Comparison of ENCODE assay signal across 10 mouse cellular contexts in the genomic region with DNA sequence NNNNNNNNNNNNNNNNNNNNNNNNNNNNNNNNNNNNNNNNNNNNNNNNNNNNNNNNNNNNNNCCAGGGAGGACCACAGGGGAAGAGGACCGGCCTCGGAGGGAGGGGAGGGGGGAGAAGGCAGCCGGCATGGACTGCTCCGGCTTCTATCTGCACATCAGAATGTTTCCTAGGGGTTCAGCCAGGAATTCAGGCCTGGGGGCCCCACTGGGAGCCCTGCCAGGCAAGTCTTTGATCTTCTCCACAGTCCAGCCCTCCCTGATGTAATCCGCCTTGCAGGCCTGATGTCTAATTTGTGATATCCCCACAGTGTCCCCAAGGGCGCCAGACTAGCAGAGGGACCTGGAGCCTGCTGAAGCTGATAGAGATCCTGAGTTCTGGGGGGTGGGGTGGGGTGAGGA. TPM values are rescaled to one million over a fixed set of nuclear protein-coding genes. Genes with fewer than 3 reads are reported as not detected.
DNase-seq lines count a peak whose midpoint lies in the region; ATAC-seq lines count a peak whose summit lies in the region.
"Had no signal": no experiment of that assay in that cellular context is flagged by ENCODE, and none has a peak within 500 bp of the region (broad histone marks: within the 10 kb centered on the region; RNA-seq: fewer than 3 reads in every experiment).

No protein-coding gene starts in this region.

- DNase-seq in kidney, adult 18-20 months, result no peak
- peak; percentile 55 for DNase-seq in ES-CJ7 (ENCODE audit: low read depth, low spot score)
- peak; percentile 77 for DNase-seq in adrenal gland, postnatal 14 days
- no peak for DNase-seq in gastrocnemius, adult 18-20 months (ENCODE audit: low spot score)
- no peak for DNase-seq in spleen, adult 18-20 months
- DNase-seq in cerebellum, adult 9-10 months, result no peak

- no peaks in the 10 kb centered on the region for H3K27me3 ChIP-seq in kidney, embryonic 16.5 days (ENCODE audit: insufficient read depth, low read length)
- H3K27me3 ChIP-seq in hindbrain, embryonic 16.5 days (replicated peaks; ENCODE audit: control insufficient read depth, insufficient read depth, low read length), result peaks cover 3% of the 10 kb centered on the region; the same call in 1 of the 2 replicates

- WGBS in kidney, embryonic 16.5 days, result 31% methylated on average over 6 of the region's 6 CpGs
- WGBS in hindbrain, embryonic 16.5 days, result 17% methylated on average over 6 of the region's 6 CpGs

- peaks cover 3% of the 10 kb centered on the region; the same call in 1 of the 2 replicates for H3K4me1 ChIP-seq in kidney, embryonic 16.5 days (ENCODE audit: insufficient read depth, low read length)
- peaks cover 7% of the 10 kb centered on the region; the same call in 1 of the 2 replicates for H3K4me1 ChIP-seq in hindbrain, embryonic 16.5 days (ENCODE audit: control insufficient read depth, insufficient read depth, low read depth, low read length)

- no peak overlapping the region for H3K4me3 ChIP-seq in kidney, embryonic 16.5 days (ENCODE audit: low read length)
- no peak overlapping the region for H3K4me3 ChIP-seq in hindbrain, embryonic 16.5 days (ENCODE audit: low read length)

- H3K36me3 ChIP-seq in kidney, embryonic 16.5 days (ENCODE audit: insufficient read depth, low read length), result no peaks in the 10 kb centered on the region
- H3K36me3 ChIP-seq in hindbrain, embryonic 16.5 days (ENCODE audit: control insufficient read depth, insufficient read depth, low read length), result no peaks in the 10 kb centered on the region

- H3K9me3 ChIP-seq in kidney, embryonic 16.5 days (ENCODE audit: low read length), result no peaks in the 10 kb centered on the region
- no peaks in the 10 kb centered on the region for H3K9me3 ChIP-seq in hindbrain, embryonic 16.5 days (ENCODE audit: control insufficient read depth, low read length)

- ATAC-seq in kidney, embryonic 16.5 days (ENCODE audit: low FRiP score, low TSS enrichment), result peak; percentile 53; the same call in 1 of the 2 replicates
- peak; percentile 60 for ATAC-seq in hindbrain, embryonic 16.5 days

- H3K9ac ChIP-seq in kidney, embryonic 16.5 days (replicated peaks; ENCODE audit: low read length), result no peak overlapping the region
- H3K9ac ChIP-seq in hindbrain, embryonic 16.5 days (ENCODE audit: low read depth, low read length), result no peak overlapping the region

- H3K4me2 ChIP-seq in kidney, embryonic 16.5 days (replicated peaks; ENCODE audit: low read depth, low read length), result no peak overlapping the region
- no peak overlapping the region for H3K4me2 ChIP-seq in hindbrain, embryonic 16.5 days (ENCODE audit: low read length)

- peak overlapping the region; percentile 17; the same call in 1 of the 2 replicates for H3K27ac ChIP-seq in kidney, embryonic 16.5 days (ENCODE audit: low read length)
- H3K27ac ChIP-seq in hindbrain, embryonic 16.5 days (ENCODE audit: low read depth, low read length), result no peak overlapping the region

RNA-seq across cellular contexts. Expression of a gene that starts 57.1 kb away (rescaled TPM):
- 52.6 and 60.5 TPM in 2 replicates for polyA plus RNA-seq in kidney, embryonic 16.5 days (2015; fragmentation: Nextera tagmentation; extraction: Ambion mirVana)
- total RNA-seq in adrenal gland, postnatal 14 days (2021), result 176 and 177 TPM in 2 replicates
- polyA plus RNA-seq in hindbrain, embryonic 16.5 days (2015; fragmentation: Nextera tagmentation; extraction: Ambion mirVana), result 2.9 and 5.0 TPM in 2 replicates
- total RNA-seq in gastrocnemius, adult 18-20 months (2021), result 1 to 10 TPM; 4.5 to 8.7 TPM
- total RNA-seq: common myeloid progenitor, adult 5-6 weeks; MEL had no signal

Comparison
In these comparisons a context has a peak if more than half of its experiments do, and no peak if none do; other contexts are left out.
1. DNase-seq: peak in ES-CJ7 (single experiment) and adrenal gland, postnatal 14 days (single experiment); none in kidney, adult 18-20 months (single experiment), gastrocnemius, adult 18-20 months (single experiment), spleen, adult 18-20 months (0 of 2) and cerebellum, adult 9-10 months (single experiment).
2. RNA of a gene that starts 57.1 kb away (total RNA-seq): 176 to 177 TPM in adrenal gland, postnatal 14 days; 4.5 to 8.7 TPM in gastrocnemius, adult 18-20 months; every median in the first group is over 10 times any median in the second.